Mouse (Mus musculus) hindbrain, embryonic 11.5 days (tissue): ENCODE measurements around the gene Slc25a29. TPM values are rescaled to one million over a fixed set of nuclear protein-coding genes. Genes with fewer than 3 reads are reported as not detected.
"Not testable (repeated sequence)": the region's sequence is repeated elsewhere in the genome, so short reads cannot be mapped to it uniquely, and the experiment has no call there.

Experiments
- ATAC-seq: fragments of 200-750 bp; cut with Nextera tagmentation; 2 replicates; pipeline ENCODE4 v1.8.0; 2017; ENCODE audit warnings: mild to moderate bottlenecking, moderate TSS enrichment, moderate library complexity; ENCODE audit not compliant: low FRiP score
- DNase-seq: peaks from one replicate; pipeline ENCODE4 v3.0.0-alpha.2; 2015; ENCODE audit warnings: low spot score
- H3K27ac ChIP-seq: fragments of 300-500 bp; sonication (generic); 2 replicates; pipeline ENCODE4 v1.5.1; 2014; ENCODE audit warnings: mild to moderate bottlenecking, low read depth, low read length
- H3K27me3 ChIP-seq: fragments of 300-500 bp; sonication (generic); 2 replicates; pipeline ENCODE4 v1.6.1; 2014; ENCODE audit warnings: mild to moderate bottlenecking, low read length, moderate library complexity, mixed read lengths; ENCODE audit not compliant: control insufficient read depth, insufficient read depth
- H3K36me3 ChIP-seq: fragments of 300-500 bp; sonication (generic); 2 replicates; pipeline ENCODE4 v1.6.1; 2014; ENCODE audit warnings: mild to moderate bottlenecking, low read length, moderate library complexity, mixed read lengths; ENCODE audit not compliant: control insufficient read depth, insufficient read depth
- H3K4me1 ChIP-seq: fragments of 300-500 bp; sonication (generic); replicated peaks from 2 replicates; pipeline ENCODE4 v1.6.1; 2014; ENCODE audit warnings: low read length, mixed read lengths; ENCODE audit not compliant: control insufficient read depth, insufficient read depth
- H3K4me2 ChIP-seq: fragments of 300-500 bp; sonication (generic); replicated peaks from 2 replicates; pipeline ENCODE4 v1.6.1; 2014; ENCODE audit warnings: mild to moderate bottlenecking, low read depth, low read length
- H3K4me3 ChIP-seq: fragments of 300-500 bp; sonication (generic); 2 replicates; pipeline ENCODE4 v1.5.1; 2014; ENCODE audit warnings: low read depth, low read length
- H3K9ac ChIP-seq: fragments of 300-500 bp; sonication (generic); 2 replicates; pipeline ENCODE4 v1.6.1; 2014; ENCODE audit warnings: low read depth, low read length
- H3K9me3 ChIP-seq: fragments of 300-500 bp; sonication (generic); 2 replicates; pipeline ENCODE4 v1.6.1; 2016; ENCODE audit warnings: low read length; ENCODE audit not compliant: control insufficient read depth
- WGBS: fragments of 180-500 bp; shearing (Covaris S2); extraction: QIAGEN DNeasy Blood & Tissue Kit; methylation state at CpG from one replicate; pipeline ENCODE4 v1.1.7; 2014; 5-methylcytosine and 5-hydroxymethylcytosine counted together
- polyA plus RNA-seq: library from polyadenylated mRNA; unstranded; fragments of >200 nt; fragmentation: Nextera tagmentation; extraction: Ambion mirVana; gene quantifications from 2 replicates; pipeline ENCODE4 v1.2.1, GENCODE M21; 2014

Gene Slc25a29
- polyA plus RNA-seq, 1 experiment from 2014 or later, result 12.0 TPM

- WGBS, result 79% methylated on average over 7 of the region's 7 CpGs
- Histone ChIP-seq H3K27me3 (no peaks in the 10 kb centered on the region), H3K9ac (no peak overlapping the region), H3K27ac (no peak overlapping the region), H3K4me2 (no peak overlapping the region), H3K9me3 (no peaks in the 10 kb centered on the region), H3K4me3 (no peak overlapping the region), H3K4me1 (no peaks in the 10 kb centered on the region), H3K36me3 (0 out of 2 replicates have a peak, but pooled peaks cover 4% of the 10 kb centered on the region)
- ATAC-seq, result no peak
- no peak for DNase-seq
Measured at GRCm38 (mm10) chr12:108857589-108858184, 22.0 kb upstream of the Slc25a29 start.

- Histone ChIP-seq H3K4me2 (no peak overlapping the region), H3K27ac (no peak overlapping the region), H3K4me1 (no peaks in the 10 kb centered on the region), H3K36me3 (0 out of 2 replicates have a peak, but pooled peaks cover 2% of the 10 kb centered on the region), H3K9ac (no peak overlapping the region), H3K4me3 (no peak overlapping the region), H3K27me3 (no peaks in the 10 kb centered on the region), H3K9me3 (no peaks in the 10 kb centered on the region)
- WGBS, result 89% methylated on average over 7 of the region's 7 CpGs
- DNase-seq (no peak), ATAC-seq (no peak)
Measured at GRCm38 (mm10) chr12:108857109-108857508, 21.4 kb upstream of the Slc25a29 start.

GRCm38 (mm10) chr12:108856186-108856585 is 20.5 kb upstream of the Slc25a29 start:
- Histone ChIP-seq H3K27me3 (no peaks in the 10 kb centered on the region), H3K27ac (no peak overlapping the region), H3K4me1 (no peaks in the 10 kb centered on the region), H3K4me3 (no peak overlapping the region), H3K9ac (no peak overlapping the region), H3K9me3 (no peaks in the 10 kb centered on the region), H3K4me2 (no peak overlapping the region), H3K36me3 (0 out of 2 replicates have a peak, but pooled peaks cover under 1% of the 10 kb centered on the region)
- 85% methylated on average over 8 of the region's 8 CpGs for WGBS
- ATAC-seq, result no peak
- DNase-seq, result no peak

- H3K4me2 ChIP-seq, result no peak overlapping the region
- ATAC-seq (no peak), DNase-seq (no peak)
- H3K36me3 ChIP-seq, result no peaks in the 10 kb centered on the region
- no peak overlapping the region for H3K4me3 ChIP-seq
- WGBS, result 93% methylated on average over 10 of the region's 10 CpGs
- H3K27me3 ChIP-seq, result no peaks in the 10 kb centered on the region
- no peak overlapping the region for H3K9ac ChIP-seq
- no peak overlapping the region for H3K27ac ChIP-seq
- H3K9me3 ChIP-seq, result no peaks in the 10 kb centered on the region
- H3K4me1 ChIP-seq, result no peaks in the 10 kb centered on the region; the same call in 1 of the 2 replicates
Measured at GRCm38 (mm10) chr12:108855081-108855480, 19.4 kb upstream of the Slc25a29 start.

- ATAC-seq (no peak), DNase-seq (no peak)
- WGBS, result 85% methylated on average over 8 of the region's 8 CpGs
- no peaks in the 10 kb centered on the region for H3K27me3 ChIP-seq
- no peaks in the 10 kb centered on the region for H3K9me3 ChIP-seq
- no peak overlapping the region for H3K4me3 ChIP-seq
- no peak overlapping the region for H3K4me2 ChIP-seq
- H3K36me3 ChIP-seq, result no peaks in the 10 kb centered on the region
- no peak overlapping the region for H3K9ac ChIP-seq
- H3K27ac ChIP-seq, result no peak overlapping the region
- H3K4me1 ChIP-seq, result no peaks in the 10 kb centered on the region; the same call in 1 of the 2 replicates
Measured at GRCm38 (mm10) chr12:108852822-108853221, 17.1 kb upstream of the Slc25a29 start.

GRCm38 (mm10) chr12:108850886-108851285 is 15.2 kb upstream of the Slc25a29 start:
- Histone ChIP-seq H3K4me3 (no peak overlapping the region), H3K4me2 (no peak overlapping the region), H3K9ac (no peak overlapping the region), H3K27ac (no peak overlapping the region), H3K36me3 (no peaks in the 10 kb centered on the region), H3K4me1 (no peaks in the 10 kb centered on the region; the same call in 1 of the 2 replicates), H3K27me3 (no peaks in the 10 kb centered on the region), H3K9me3 (no peaks in the 10 kb centered on the region)
- no peak for ATAC-seq
- WGBS, result 85% methylated on average over 8 of the region's 8 CpGs
- DNase-seq, result no peak

- no peak overlapping the region for H3K4me2 ChIP-seq
- no peaks in the 10 kb centered on the region for H3K9me3 ChIP-seq
- H3K36me3 ChIP-seq, result no peaks in the 10 kb centered on the region
- WGBS, result 59% methylated on average over 8 of the region's 8 CpGs
- H3K4me1 ChIP-seq, result no peaks in the 10 kb centered on the region; the same call in 1 of the 2 replicates
- no peak overlapping the region for H3K4me3 ChIP-seq
- no peaks in the 10 kb centered on the region for H3K27me3 ChIP-seq
- H3K9ac ChIP-seq, result no peak overlapping the region
- no peak for ATAC-seq
- DNase-seq, result no peak
- no peak overlapping the region for H3K27ac ChIP-seq
Measured at GRCm38 (mm10) chr12:108850129-108850528, 14.4 kb upstream of the Slc25a29 start.

GRCm38 (mm10) chr12:108849488-108850022 is 13.9 kb upstream of the Slc25a29 start:
- ATAC-seq (no peak), DNase-seq (no peak)
- Histone ChIP-seq H3K9ac (no peak overlapping the region), H3K4me1 (no peaks in the 10 kb centered on the region; the same call in 1 of the 2 replicates), H3K4me3 (no peak overlapping the region), H3K36me3 (no peaks in the 10 kb centered on the region), H3K27me3 (no peaks in the 10 kb centered on the region), H3K27ac (no peak overlapping the region), H3K4me2 (no peak overlapping the region), H3K9me3 (no peaks in the 10 kb centered on the region)
- WGBS, result 87% methylated on average over 4 of the region's 4 CpGs

- H3K36me3 ChIP-seq, H3K9me3 ChIP-seq, ATAC-seq, H3K4me1 ChIP-seq, H3K9ac ChIP-seq, H3K4me3 ChIP-seq, H3K4me2 ChIP-seq, H3K27ac ChIP-seq, DNase-seq, H3K27me3 ChIP-seq: not testable (repeated sequence)
- WGBS, result 85% methylated on average over 3 of the region's 3 CpGs
Measured at GRCm38 (mm10) chr12:108848033-108848432, 12.3 kb upstream of the Slc25a29 start.
